Comparison of ENCODE assay signal across 11 mouse cellular contexts in genomic region chr19:5713255-5713654, GRCm38 (mm10). TPM values are rescaled to one million over a fixed set of nuclear protein-coding genes. Genes with fewer than 3 reads are reported as not detected.
A peak's percentile ranks its signal among the peaks of the same experiment; 100 is the strongest.
DNase-seq lines count a peak whose midpoint lies in the region; ATAC-seq and TF ChIP-seq lines count a peak whose summit lies in the region.
"Had no signal": no experiment of that assay in that cellular context is flagged by ENCODE, and none has a peak within 500 bp of the region (broad histone marks: within the 10 kb centered on the region; RNA-seq: fewer than 3 reads in every experiment).

No protein-coding gene starts in this region.

- H3K79me3 ChIP-seq in C2C12 (ENCODE audit: low read depth): peaks cover 18% of the 10 kb centered on the region

- peaks cover 50% of the 10 kb centered on the region for H3K79me2 ChIP-seq in C2C12 (ENCODE audit: control insufficient read depth, insufficient read depth)

- WGBS in forebrain, embryonic 14.5 days: 78% methylated on average over 5 of the region's 5 CpGs
- 73% methylated on average over 5 of the region's 5 CpGs for WGBS in forebrain, embryonic 10.5 days
- 73% methylated on average over 5 of the region's 5 CpGs for WGBS in kidney, embryonic 14.5 days
- 67% methylated on average over 5 of the region's 5 CpGs for WGBS in limb, embryonic 13.5 days

- H3K9me3 ChIP-seq in forebrain, embryonic 14.5 days (replicated peaks; ENCODE audit: control insufficient read depth, low read length): no peaks in the 10 kb centered on the region
- H3K9me3 ChIP-seq in forebrain, embryonic 10.5 days: no peaks in the 10 kb centered on the region
- no peaks in the 10 kb centered on the region for H3K9me3 ChIP-seq in kidney, embryonic 14.5 days (ENCODE audit: control insufficient read depth, low read length)
- H3K9me3 ChIP-seq in limb, embryonic 13.5 days: no peaks in the 10 kb centered on the region

- H3K4me2 ChIP-seq in forebrain, embryonic 14.5 days (ENCODE audit: low read length): no peak overlapping the region
- H3K4me2 ChIP-seq in kidney, embryonic 14.5 days (replicated peaks; ENCODE audit: low read depth, low read length): no peak overlapping the region
- H3K4me2 ChIP-seq in limb, embryonic 13.5 days (replicated peaks): peak overlapping the region; percentile 30

- H3K27ac ChIP-seq in forebrain, embryonic 14.5 days (ENCODE audit: low read depth, low read length): no peak overlapping the region
- H3K27ac ChIP-seq in forebrain, embryonic 10.5 days: no peak overlapping the region
- peak overlapping the region; percentile 47; the same call in 1 of the 2 replicates for H3K27ac ChIP-seq in kidney, embryonic 14.5 days (ENCODE audit: low read depth, low read length)
- H3K27ac ChIP-seq in limb, embryonic 13.5 days: peak overlapping the region; percentile 44; the same call in 1 of the 2 replicates

- ATAC-seq in forebrain, embryonic 14.5 days: no peak
- no peak for ATAC-seq in kidney, embryonic 14.5 days (ENCODE audit: low FRiP score, low TSS enrichment)
- peak; percentile 7 for ATAC-seq in limb, embryonic 13.5 days (ENCODE audit: low FRiP score, low read depth)

- no peak for TF ChIP-seq CTCF in C2C12 (IDR thresholded peaks at IDR 0.05; ENCODE audit: control insufficient read depth, insufficient read depth, insufficient read length)

- 0 out of 2 replicates have a peak, but pooled peaks cover 6% of the 10 kb centered on the region for H3K4me1 ChIP-seq in forebrain, embryonic 14.5 days (ENCODE audit: control insufficient read depth, insufficient read depth, low read length)
- H3K4me1 ChIP-seq in forebrain, embryonic 10.5 days: peaks cover 42% of the 10 kb centered on the region
- H3K4me1 ChIP-seq in kidney, embryonic 14.5 days (ENCODE audit: control insufficient read depth, insufficient read depth, low read length): peaks cover 9% of the 10 kb centered on the region; the same call in 1 of the 2 replicates
- H3K4me1 ChIP-seq in limb, embryonic 13.5 days: peaks cover 33% of the 10 kb centered on the region

- peak overlapping the region; percentile 5 for H3ac ChIP-seq in C2C12 (ENCODE audit: control insufficient read depth, insufficient read length, low read depth)

- peaks cover 85% of the 10 kb centered on the region for H3K36me3 ChIP-seq in forebrain, embryonic 14.5 days (ENCODE audit: control insufficient read depth, insufficient read depth, low read length)
- H3K36me3 ChIP-seq in forebrain, embryonic 10.5 days (replicated peaks): peaks cover 64% of the 10 kb centered on the region
- H3K36me3 ChIP-seq in kidney, embryonic 14.5 days (ENCODE audit: control insufficient read depth, insufficient read depth, low read length): peaks cover 26% of the 10 kb centered on the region
- H3K36me3 ChIP-seq in C2C12 (ENCODE audit: control insufficient read depth, insufficient read depth): peaks cover 78% of the 10 kb centered on the region
- H3K36me3 ChIP-seq in limb, embryonic 13.5 days: peaks cover 68% of the 10 kb centered on the region

- 0 out of 2 replicates have a peak overlapping the region, but pooled peaks have one; percentile 14 for H3K9ac ChIP-seq in forebrain, embryonic 14.5 days (ENCODE audit: low read length)
- H3K9ac ChIP-seq in kidney, embryonic 14.5 days (ENCODE audit: low read depth, low read length): peak overlapping the region; percentile 18; the same call in 1 of the 2 replicates
- H3K9ac ChIP-seq in limb, embryonic 13.5 days: 0 out of 2 replicates have a peak overlapping the region, but pooled peaks have one; percentile 4

- no peak overlapping the region for H3K4me3 ChIP-seq in forebrain, embryonic 14.5 days (ENCODE audit: low read depth, low read length)
- H3K4me3 ChIP-seq in forebrain, embryonic 10.5 days: no peak overlapping the region
- H3K4me3 ChIP-seq in kidney, embryonic 14.5 days (ENCODE audit: low read length): no peak overlapping the region
- no peak overlapping the region for H3K4me3 ChIP-seq in C2C12 (ENCODE audit: insufficient read depth, poor library complexity, severe bottlenecking)
- no peak overlapping the region for H3K4me3 ChIP-seq in limb, embryonic 13.5 days

- no peaks in the 10 kb centered on the region for H3K27me3 ChIP-seq in forebrain, embryonic 14.5 days (replicated peaks; ENCODE audit: control insufficient read depth, insufficient read depth, low read length)
- H3K27me3 ChIP-seq in forebrain, embryonic 10.5 days (ENCODE audit: poor library complexity, severe bottlenecking): peaks cover 20% of the 10 kb centered on the region; the same call in 1 of the 2 replicates
- H3K27me3 ChIP-seq in kidney, embryonic 14.5 days (ENCODE audit: control insufficient read depth, insufficient read depth, low read length): no peaks in the 10 kb centered on the region
- H3K27me3 ChIP-seq in C2C12 (ENCODE audit: control insufficient read depth, insufficient read depth, insufficient read length): no peaks in the 10 kb centered on the region
- H3K27me3 ChIP-seq in limb, embryonic 13.5 days: 0 out of 2 replicates have a peak, but pooled peaks cover 4% of the 10 kb centered on the region

- DNase-seq in forebrain, embryonic 14.5 days (ENCODE audit: low spot score): no peak
- no peak for DNase-seq in forebrain, embryonic 10.5 days (ENCODE audit: extremely low spot score, low spot score)
- DNase-seq in kidney, adult 11 months: no peak
- DNase-seq in cerebellum, adult 8-10 months: no peak
- DNase-seq in right cerebral cortex, adult 2 months (ENCODE audit: low spot score in 2 of 2): no peak
- DNase-seq: midbrain, embryonic 14.5 days; thymus, adult 18-20 months had no signal

TF ChIP-seq in C2C12, 6 proteins besides CTCF, POLR2A, EP300 and RAD21:
- TF ChIP-seq MYOD1 (IDR thresholded peaks at IDR 0.05; ENCODE audit: control insufficient read depth, insufficient read length, low read depth) (no peak), FOSL1 (IDR thresholded peaks at IDR 0.05; ENCODE audit: insufficient read depth, low read length, poor library complexity, severe bottlenecking) (no peak), CEBPB (IDR thresholded peaks at IDR 0.05; ENCODE audit: low read depth) (no peak), MAX (IDR thresholded peaks at IDR 0.05) (no peak), USF1 (IDR thresholded peaks at IDR 0.05; ENCODE audit: low read depth) (no peak), MYOG (IDR thresholded peaks at IDR 0.05; ENCODE audit: control insufficient read depth, extremely low read depth, insufficient read length) (no peak)

RNA-seq across cellular contexts. Expression of gene Kcnk7, which starts 9.1 kb away (rescaled TPM):
- polyA plus RNA-seq in forebrain, embryonic 14.5 days (2014; fragmentation: Nextera tagmentation; extraction: Ambion mirVana): 0.17 TPM in 1 of 2 replicates, not detected in the other
- polyA plus RNA-seq in forebrain, embryonic 10.5 days (2016; fragmentation: Nextera tagmentation; extraction: Ambion mirVana): 0.19 TPM in 1 of 2 replicates, not detected in the other
- polyA plus RNA-seq in kidney, embryonic 14.5 days (2014; fragmentation: Nextera tagmentation; extraction: Ambion mirVana): 0.39 and 0.42 TPM in 2 replicates
- polyA plus RNA-seq in C2C12 (2012; fragmentation: generic; extraction: Trizol): 0.19 TPM
- polyA plus RNA-seq in limb, embryonic 13.5 days (2015; fragmentation: Nextera tagmentation; extraction: Ambion mirVana): 0.51 and 0.75 TPM in 2 replicates
- polyA plus RNA-seq: brain, embryonic 14.5 days had no signal

RNA-seq across cellular contexts. Expression of gene Ehbp1l1, which starts 12.9 kb away (rescaled TPM):
- 7.0 and 10.1 TPM in 2 replicates for polyA plus RNA-seq in forebrain, embryonic 14.5 days (2014; fragmentation: Nextera tagmentation; extraction: Ambion mirVana)
- polyA plus RNA-seq in forebrain, embryonic 10.5 days (2016; fragmentation: Nextera tagmentation; extraction: Ambion mirVana): 6.6 and 8.4 TPM in 2 replicates
- 8.8 and 11.5 TPM in 2 replicates for polyA plus RNA-seq in kidney, embryonic 14.5 days (2014; fragmentation: Nextera tagmentation; extraction: Ambion mirVana)
- polyA plus RNA-seq in C2C12 (2012; fragmentation: generic; extraction: Trizol): 62.1 TPM
- polyA plus RNA-seq in limb, embryonic 13.5 days (2015; fragmentation: Nextera tagmentation; extraction: Ambion mirVana): 20.4 and 21.2 TPM in 2 replicates

RNA-seq across cellular contexts. Expression of gene Fam89b, which starts 16.2 kb away (rescaled TPM):
- 204 and 233 TPM in 2 replicates for polyA plus RNA-seq in forebrain, embryonic 14.5 days (2014; fragmentation: Nextera tagmentation; extraction: Ambion mirVana)
- polyA plus RNA-seq in forebrain, embryonic 10.5 days (2016; fragmentation: Nextera tagmentation; extraction: Ambion mirVana): 120 and 127 TPM in 2 replicates
- 92.8 and 114 TPM in 2 replicates for polyA plus RNA-seq in kidney, embryonic 14.5 days (2014; fragmentation: Nextera tagmentation; extraction: Ambion mirVana)
- 129 TPM for polyA plus RNA-seq in C2C12 (2012; fragmentation: generic; extraction: Trizol)
- polyA plus RNA-seq in limb, embryonic 13.5 days (2015; fragmentation: Nextera tagmentation; extraction: Ambion mirVana): 128 and 141 TPM in 2 replicates

RNA-seq across cellular contexts. Expression of gene Pcnx3, which starts 24.5 kb away (rescaled TPM):
- polyA plus RNA-seq in forebrain, embryonic 14.5 days (2014; fragmentation: Nextera tagmentation; extraction: Ambion mirVana): 20.9 and 24.6 TPM in 2 replicates
- 26.8 and 27.1 TPM in 2 replicates for polyA plus RNA-seq in forebrain, embryonic 10.5 days (2016; fragmentation: Nextera tagmentation; extraction: Ambion mirVana)
- polyA plus RNA-seq in kidney, embryonic 14.5 days (2014; fragmentation: Nextera tagmentation; extraction: Ambion mirVana): 31.2 and 35.4 TPM in 2 replicates
- 28.0 TPM for polyA plus RNA-seq in C2C12 (2012; fragmentation: generic; extraction: Trizol)
- 25.4 and 28.7 TPM in 2 replicates for polyA plus RNA-seq in limb, embryonic 13.5 days (2015; fragmentation: Nextera tagmentation; extraction: Ambion mirVana)

RNA-seq across cellular contexts. Expression of gene Map3k11, which starts 24.7 kb away (rescaled TPM):
- 9.2 and 11.8 TPM in 2 replicates for polyA plus RNA-seq in forebrain, embryonic 14.5 days (2014; fragmentation: Nextera tagmentation; extraction: Ambion mirVana)
- polyA plus RNA-seq in forebrain, embryonic 10.5 days (2016; fragmentation: Nextera tagmentation; extraction: Ambion mirVana): 26.3 and 30.1 TPM in 2 replicates
- 26.8 and 33.6 TPM in 2 replicates for polyA plus RNA-seq in kidney, embryonic 14.5 days (2014; fragmentation: Nextera tagmentation; extraction: Ambion mirVana)
- polyA plus RNA-seq in C2C12 (2012; fragmentation: generic; extraction: Trizol): 24.2 TPM
- polyA plus RNA-seq in limb, embryonic 13.5 days (2015; fragmentation: Nextera tagmentation; extraction: Ambion mirVana): 18.2 and 18.5 TPM in 2 replicates

Comparison
In these comparisons a context has a peak if more than half of its experiments do, and no peak if none do; other contexts are left out.
1. H3K27ac ChIP-seq: peak in kidney, embryonic 14.5 days (single experiment) and limb, embryonic 13.5 days (single experiment); none in forebrain, embryonic 14.5 days (single experiment) and forebrain, embryonic 10.5 days (single experiment).
2. Peak in every context shown above with its lines, with median percentiles within 50 percentile points of each other: H3K9ac ChIP-seq.